Mouse (Mus musculus): ENCODE data around the gene Rgs8. TPM values are rescaled to one million over a fixed set of nuclear protein-coding genes. Genes with fewer than 3 reads are reported as not detected.
A peak's percentile ranks its signal among the peaks of the same experiment; 100 is the strongest.

Rgs8 gene
- polyA plus RNA-seq, 1 experiment from 2014 or later, result 0.32 TPM

DNA sequence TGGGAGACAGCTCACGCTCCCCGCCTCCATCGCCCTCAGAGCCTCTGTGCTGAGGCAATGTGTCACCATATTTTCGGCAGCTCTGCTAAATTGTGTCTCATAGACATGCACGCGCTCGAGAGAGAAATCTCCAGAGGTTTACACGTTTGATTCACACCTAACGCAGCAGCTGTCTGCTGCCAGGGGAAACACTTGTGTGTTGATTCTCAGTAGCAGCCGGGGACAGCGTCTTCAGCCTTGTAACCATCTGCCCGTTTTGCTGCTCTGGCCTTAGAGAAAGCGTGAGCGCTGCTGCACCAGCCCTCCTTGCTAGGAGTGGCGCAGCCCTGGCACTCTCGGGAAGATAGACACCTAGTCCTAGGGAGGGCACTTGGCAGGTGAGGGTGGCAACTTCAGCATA lies 73.8 kb downstream of the Rgs8 start:
- Histone ChIP-seq H3K27ac (ENCODE audit: low read length) (no peak overlapping the region), H3K4me3 (replicated peaks; ENCODE audit: low read length) (no peak overlapping the region), H3K27me3 (ENCODE audit: control insufficient read depth, insufficient read depth, low read length) (no peaks in the 10 kb centered on the region), H3K9me3 (replicated peaks; ENCODE audit: control insufficient read depth, low read length) (no peaks in the 10 kb centered on the region), H3K9ac (ENCODE audit: low read length) (no peak overlapping the region), H3K4me2 (ENCODE audit: low read depth, low read length) (no peak overlapping the region), H3K4me1 (ENCODE audit: control insufficient read depth, insufficient read depth, low read length) (no peaks in the 10 kb centered on the region), H3K36me3 (ENCODE audit: control insufficient read depth, insufficient read depth, low read length) (no peaks in the 10 kb centered on the region)
- 82% methylated on average over 16 of the region's 16 CpGs for WGBS
- ATAC-seq (ENCODE audit: insufficient read depth, low FRiP score), result no peak

DNA sequence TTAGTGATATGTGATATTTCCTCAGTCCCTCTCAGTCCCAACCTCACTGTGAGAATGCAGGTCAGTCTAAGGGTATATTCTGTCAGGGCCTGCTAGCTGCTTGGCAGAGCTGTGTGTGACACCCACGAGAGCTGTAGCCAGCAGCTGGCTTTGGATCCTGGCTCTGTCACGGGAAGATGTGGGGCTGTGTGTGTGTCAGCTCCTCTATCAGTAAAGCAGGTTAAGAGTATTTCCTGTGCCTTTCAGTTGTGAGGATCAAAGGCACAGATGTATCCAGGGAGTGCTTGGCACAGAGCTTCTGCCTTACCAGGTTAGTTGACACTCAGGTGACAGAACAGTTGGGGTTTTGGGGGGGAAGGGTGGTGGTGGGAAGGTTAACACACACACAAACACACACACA lies 77.0 kb downstream of the Rgs8 start:
- ATAC-seq (ENCODE audit: insufficient read depth, low FRiP score), result no peak
- Histone ChIP-seq H3K27ac (ENCODE audit: low read length) (no peak overlapping the region), H3K36me3 (ENCODE audit: control insufficient read depth, insufficient read depth, low read length) (no peaks in the 10 kb centered on the region), H3K4me3 (replicated peaks; ENCODE audit: low read length) (no peak overlapping the region), H3K4me2 (ENCODE audit: low read depth, low read length) (no peak overlapping the region), H3K9ac (ENCODE audit: low read length) (no peak overlapping the region), H3K27me3 (ENCODE audit: control insufficient read depth, insufficient read depth, low read length) (no peaks in the 10 kb centered on the region), H3K4me1 (ENCODE audit: control insufficient read depth, insufficient read depth, low read length) (peaks cover 8% of the 10 kb centered on the region; the same call in 1 of the 2 replicates), H3K9me3 (replicated peaks; ENCODE audit: control insufficient read depth, low read length) (no peaks in the 10 kb centered on the region)
- 50% methylated on average over 2 of the region's 2 CpGs for WGBS

DNA sequence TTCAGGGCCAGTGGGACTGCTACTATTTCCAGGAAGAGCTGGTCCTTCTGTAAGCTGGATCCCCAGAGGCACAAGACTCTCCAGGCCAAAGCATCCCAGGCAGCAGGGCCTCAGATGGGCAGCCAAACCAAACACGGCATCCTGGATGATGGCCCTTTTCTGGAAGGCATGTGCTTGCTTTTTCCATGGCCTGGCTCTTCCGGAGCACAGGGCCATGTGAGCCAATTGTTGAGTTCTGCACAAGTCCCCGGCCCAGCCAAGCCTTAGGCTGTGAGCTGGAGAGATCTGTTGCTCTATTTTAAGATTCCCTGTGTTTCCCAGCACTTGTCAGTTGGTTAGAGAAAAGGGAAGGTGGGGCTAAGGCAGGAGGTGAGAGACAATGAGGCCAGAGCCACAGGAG lies 77.8 kb downstream of the Rgs8 start:
- H3K36me3 ChIP-seq (ENCODE audit: control insufficient read depth, insufficient read depth, low read length), result no peaks in the 10 kb centered on the region
- H3K4me1 ChIP-seq (ENCODE audit: control insufficient read depth, insufficient read depth, low read length), result peaks cover 8% of the 10 kb centered on the region; the same call in 1 of the 2 replicates
- WGBS, result 44% methylated on average over 3 of the region's 3 CpGs
- H3K9ac ChIP-seq (ENCODE audit: low read length), result no peak overlapping the region
- no peak overlapping the region for H3K4me3 ChIP-seq (replicated peaks; ENCODE audit: low read length)
- H3K27me3 ChIP-seq (ENCODE audit: control insufficient read depth, insufficient read depth, low read length), result no peaks in the 10 kb centered on the region
- H3K4me2 ChIP-seq (ENCODE audit: low read depth, low read length), result no peak overlapping the region
- ATAC-seq (ENCODE audit: insufficient read depth, low FRiP score), result no peak
- no peaks in the 10 kb centered on the region for H3K9me3 ChIP-seq (replicated peaks; ENCODE audit: control insufficient read depth, low read length)
- no peak overlapping the region for H3K27ac ChIP-seq (ENCODE audit: low read length)

DNA sequence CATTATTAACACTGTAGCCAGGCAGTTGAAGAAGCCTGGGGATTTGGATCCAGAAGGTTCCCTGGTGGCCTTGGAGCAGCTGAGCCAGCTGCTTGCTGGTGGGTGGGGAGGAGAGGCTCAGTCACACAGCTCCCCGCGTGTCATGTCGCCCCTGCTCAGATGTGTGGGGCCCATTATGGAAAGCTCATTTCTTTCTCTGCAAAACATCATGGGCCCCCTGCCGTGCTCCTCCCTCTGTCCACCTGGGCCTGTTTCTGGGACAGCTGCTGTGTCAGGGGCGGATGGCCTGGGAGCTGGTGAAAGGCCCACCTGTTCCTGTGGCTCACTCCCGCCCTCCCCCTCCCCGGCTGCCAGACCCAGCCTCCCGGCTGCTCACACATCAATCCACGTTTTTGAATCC lies 80.4 kb downstream of the Rgs8 start:
- Histone ChIP-seq H3K9ac (ENCODE audit: low read length) (0 out of 2 replicates have a peak overlapping the region, but pooled peaks have one; percentile 15), H3K4me1 (ENCODE audit: control insufficient read depth, insufficient read depth, low read length) (peaks cover 8% of the 10 kb centered on the region; the same call in 1 of the 2 replicates), H3K27me3 (ENCODE audit: control insufficient read depth, insufficient read depth, low read length) (peaks cover 3% of the 10 kb centered on the region; the same call in 1 of the 2 replicates), H3K9me3 (replicated peaks; ENCODE audit: control insufficient read depth, low read length) (no peaks in the 10 kb centered on the region), H3K4me3 (replicated peaks; ENCODE audit: low read length) (no peak overlapping the region), H3K4me2 (ENCODE audit: low read depth, low read length) (no peak overlapping the region), H3K36me3 (ENCODE audit: control insufficient read depth, insufficient read depth, low read length) (no peaks in the 10 kb centered on the region), H3K27ac (ENCODE audit: low read length) (no peak overlapping the region)
- ATAC-seq (ENCODE audit: insufficient read depth, low FRiP score), result no peak
- 43% methylated on average over 9 of the region's 9 CpGs for WGBS

DNA sequence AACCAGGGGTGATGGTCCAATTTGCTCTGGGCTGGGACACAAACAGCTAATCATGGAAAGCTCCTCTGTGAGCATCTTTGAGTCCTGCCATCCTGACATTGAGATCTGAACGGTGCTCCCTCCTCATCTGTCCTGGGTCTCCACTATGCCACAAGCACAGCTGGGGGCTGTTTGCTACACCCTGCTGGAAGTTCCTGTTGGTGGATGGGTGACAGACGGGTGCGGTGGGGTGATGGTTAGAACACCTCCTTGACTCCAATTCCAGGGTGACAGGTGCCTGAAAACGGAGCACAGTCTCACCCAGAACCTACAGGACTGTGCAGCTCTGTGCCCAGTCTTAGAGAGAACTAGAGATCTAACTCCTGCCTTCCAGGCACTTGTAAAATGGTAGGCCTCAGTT lies 82.0 kb downstream of the Rgs8 start:
- Histone ChIP-seq H3K4me1 (ENCODE audit: control insufficient read depth, insufficient read depth, low read length) (peaks cover 10% of the 10 kb centered on the region; the same call in 1 of the 2 replicates), H3K36me3 (ENCODE audit: control insufficient read depth, insufficient read depth, low read length) (no peaks in the 10 kb centered on the region), H3K4me2 (ENCODE audit: low read depth, low read length) (no peak overlapping the region), H3K4me3 (replicated peaks; ENCODE audit: low read length) (no peak overlapping the region), H3K9ac (ENCODE audit: low read length) (no peak overlapping the region), H3K27ac (ENCODE audit: low read length) (no peak overlapping the region), H3K27me3 (ENCODE audit: control insufficient read depth, insufficient read depth, low read length) (peaks cover 20% of the 10 kb centered on the region), H3K9me3 (replicated peaks; ENCODE audit: control insufficient read depth, low read length) (no peaks in the 10 kb centered on the region)
- 72% methylated on average over 4 of the region's 4 CpGs for WGBS
- no peak for ATAC-seq (ENCODE audit: insufficient read depth, low FRiP score)

DNA sequence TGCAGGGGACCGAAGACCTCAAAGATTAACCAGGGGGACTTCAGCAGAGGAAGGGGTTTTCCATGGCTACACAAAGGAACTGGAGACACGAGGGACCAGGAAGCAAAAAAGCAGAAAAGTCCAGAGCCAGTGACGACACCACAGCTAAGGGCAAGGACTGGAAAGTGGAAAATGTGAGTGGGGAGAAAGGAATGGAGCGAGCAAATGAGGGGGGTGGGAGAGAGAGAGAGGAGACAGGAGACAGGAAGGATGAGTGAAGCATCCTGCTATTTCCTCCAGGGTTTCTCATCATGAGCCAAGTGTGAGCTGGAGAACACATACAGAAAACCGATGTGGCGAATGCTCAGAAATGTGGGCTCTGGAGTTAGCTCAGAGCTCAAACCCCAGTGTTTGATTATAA lies 83.3 kb downstream of the Rgs8 start:
- H3K4me1 ChIP-seq (ENCODE audit: control insufficient read depth, insufficient read depth, low read length), result peaks cover 14% of the 10 kb centered on the region
- H3K4me3 ChIP-seq (replicated peaks; ENCODE audit: low read length), result no peak overlapping the region
- no peak overlapping the region for H3K9ac ChIP-seq (ENCODE audit: low read length)
- ATAC-seq (ENCODE audit: insufficient read depth, low FRiP score), result no peak
- 60% methylated on average over 6 of the region's 6 CpGs for WGBS
- no peaks in the 10 kb centered on the region for H3K36me3 ChIP-seq (ENCODE audit: control insufficient read depth, insufficient read depth, low read length)
- peaks cover 28% of the 10 kb centered on the region for H3K27me3 ChIP-seq (ENCODE audit: control insufficient read depth, insufficient read depth, low read length)
- no peaks in the 10 kb centered on the region for H3K9me3 ChIP-seq (replicated peaks; ENCODE audit: control insufficient read depth, low read length)
- no peak overlapping the region for H3K27ac ChIP-seq (ENCODE audit: low read length)
- no peak overlapping the region for H3K4me2 ChIP-seq (ENCODE audit: low read depth, low read length)

DNA sequence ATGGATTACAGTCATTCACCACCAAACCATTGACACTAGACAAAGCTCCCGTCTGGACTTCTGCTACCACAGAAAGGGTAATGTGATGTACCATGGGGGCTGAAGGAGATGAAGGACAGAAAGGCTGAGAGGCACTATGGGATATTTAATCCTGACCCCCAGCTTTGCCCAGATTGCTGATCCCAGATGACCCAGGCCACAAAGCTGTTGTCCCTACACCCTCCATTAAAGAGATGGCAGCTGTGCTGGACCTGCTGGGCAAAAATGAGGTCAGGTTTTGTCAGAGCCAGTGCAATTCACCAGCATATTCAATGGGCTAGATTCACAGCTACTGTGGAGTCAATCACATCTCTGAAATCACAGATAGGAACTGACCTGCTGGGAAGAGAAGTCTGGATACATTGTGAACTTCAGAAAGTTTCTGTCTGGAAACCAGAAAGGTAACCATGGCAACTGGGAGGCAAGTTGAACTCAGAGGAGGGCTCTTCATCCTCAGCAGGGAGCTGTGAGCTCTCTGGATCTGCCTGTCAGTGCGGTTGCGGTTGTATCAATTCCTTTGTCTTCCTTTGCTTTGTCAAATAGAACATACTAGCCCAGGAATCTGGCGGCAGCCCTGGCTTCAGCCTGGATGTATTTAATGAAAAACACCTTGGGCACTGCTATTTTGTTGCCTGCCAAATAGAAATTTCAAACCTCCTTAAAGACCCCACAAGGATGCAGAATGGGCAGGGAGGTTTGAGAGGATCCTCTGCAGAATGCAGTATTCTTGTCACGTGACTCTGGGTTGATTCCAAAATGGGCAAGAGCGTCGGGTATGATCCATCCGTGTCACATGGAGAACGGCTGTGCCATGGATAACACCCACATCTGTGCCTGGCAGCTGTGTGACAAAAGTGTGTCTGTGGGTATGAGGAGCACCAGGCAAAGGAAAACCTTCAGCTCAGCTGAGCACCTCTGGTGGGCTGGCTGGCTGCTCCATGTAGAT lies 84.6 kb downstream of the Rgs8 start:
- Histone ChIP-seq H3K4me1 (ENCODE audit: control insufficient read depth, insufficient read depth, low read length) (peaks cover 14% of the 10 kb centered on the region), H3K27ac (ENCODE audit: low read length) (no peak overlapping the region), H3K9me3 (replicated peaks; ENCODE audit: control insufficient read depth, low read length) (no peaks in the 10 kb centered on the region), H3K9ac (ENCODE audit: low read length) (no peak overlapping the region), H3K36me3 (ENCODE audit: control insufficient read depth, insufficient read depth, low read length) (no peaks in the 10 kb centered on the region), H3K4me2 (ENCODE audit: low read depth, low read length) (no peak overlapping the region), H3K27me3 (ENCODE audit: control insufficient read depth, insufficient read depth, low read length) (peaks cover 30% of the 10 kb centered on the region), H3K4me3 (replicated peaks; ENCODE audit: low read length) (no peak overlapping the region)
- 61% methylated on average over 9 of the region's 9 CpGs for WGBS
- ATAC-seq (ENCODE audit: insufficient read depth, low FRiP score), result no peak

DNA sequence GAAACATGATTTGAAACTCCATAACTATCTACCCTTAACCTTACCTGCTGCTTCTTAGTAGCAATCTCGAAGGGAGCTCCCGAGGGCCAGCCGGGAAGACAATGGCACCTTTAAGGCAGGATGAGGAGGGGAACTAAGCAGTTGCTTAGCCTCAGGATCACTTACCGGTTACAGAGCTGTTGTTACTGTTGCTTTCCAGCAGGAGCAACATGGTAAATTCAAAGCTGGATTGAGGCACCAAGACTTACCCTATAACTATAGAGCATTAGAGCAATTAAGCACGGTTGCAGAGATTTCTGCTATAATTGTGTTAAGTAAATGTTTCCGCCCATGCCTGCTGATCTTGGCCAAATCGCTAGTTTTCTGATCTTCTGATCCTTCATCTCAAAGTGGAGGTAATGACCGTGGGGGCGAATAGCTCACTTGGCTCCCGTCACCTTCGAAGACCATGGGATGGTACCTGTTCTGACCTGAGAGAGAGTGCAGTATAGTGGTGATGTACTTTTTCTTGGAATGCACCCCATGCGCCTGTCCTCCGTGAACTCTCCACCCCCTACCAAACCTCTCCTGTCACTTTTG lies 86.7 kb downstream of the Rgs8 start:
- peaks cover 30% of the 10 kb centered on the region for H3K27me3 ChIP-seq (ENCODE audit: control insufficient read depth, insufficient read depth, low read length)
- ATAC-seq (ENCODE audit: insufficient read depth, low FRiP score), result no peak
- WGBS, result 20% methylated on average over 13 of the region's 13 CpGs

DNA sequence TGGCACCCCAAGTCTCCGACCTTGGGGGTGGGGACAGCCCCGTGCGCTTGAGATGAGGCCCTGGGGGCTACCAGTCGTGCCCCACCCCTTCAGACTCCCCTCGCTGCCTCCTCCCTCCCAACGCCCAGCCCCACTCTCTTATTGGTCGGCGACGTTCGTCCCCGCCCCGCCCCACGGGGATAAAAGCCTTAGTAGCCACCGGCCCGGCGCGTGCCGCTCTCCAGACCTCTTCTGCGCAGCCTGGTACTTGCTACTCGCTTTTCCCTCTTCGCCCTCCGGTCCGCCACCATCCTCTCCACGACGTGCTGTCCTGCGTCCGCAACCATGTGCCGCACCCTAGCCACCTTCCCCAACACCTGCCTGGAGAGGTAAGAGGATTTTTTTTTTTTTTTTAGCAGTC lies 87.3 kb downstream of the Rgs8 start, which contains the start of gene Rgs16:
TSS of gene Rgs16 (plus strand) at position 205 of the 400 bp plus-strand sequence.
- peaks cover 30% of the 10 kb centered on the region for H3K27me3 ChIP-seq (ENCODE audit: control insufficient read depth, insufficient read depth, low read length)
- peak; percentile 75 for ATAC-seq (ENCODE audit: insufficient read depth, low FRiP score)
- H3K9ac ChIP-seq (ENCODE audit: low read length), result peak within 1 kb of the TSS; percentile 50
- 1% methylated on average over 28 of the region's 28 CpGs for WGBS
- peak within 1 kb of the TSS; percentile 71 for H3K4me2 ChIP-seq (ENCODE audit: low read depth, low read length)
- H3K9me3 ChIP-seq (replicated peaks; ENCODE audit: control insufficient read depth, low read length), result no peaks in the 10 kb centered on the region
- H3K36me3 ChIP-seq (ENCODE audit: control insufficient read depth, insufficient read depth, low read length), result no peaks in the 10 kb centered on the region
- H3K27ac ChIP-seq (ENCODE audit: low read length), result no peak within 1 kb of the TSS
- peak within 1 kb of the TSS; percentile 46 for H3K4me3 ChIP-seq (replicated peaks; ENCODE audit: low read length)
- peaks cover 5% of the 10 kb centered on the region; the same call in 1 of the 2 replicates for H3K4me1 ChIP-seq (ENCODE audit: control insufficient read depth, insufficient read depth, low read length)

More for the DNA sequence above, 86.7 kb downstream of the Rgs8 start:
- no peak overlapping the region for H3K9ac ChIP-seq (ENCODE audit: low read length)
- H3K4me1 ChIP-seq (ENCODE audit: control insufficient read depth, insufficient read depth, low read length), result peaks cover 5% of the 10 kb centered on the region; the same call in 1 of the 2 replicates
- H3K36me3 ChIP-seq (ENCODE audit: control insufficient read depth, insufficient read depth, low read length), result no peaks in the 10 kb centered on the region
- H3K27ac ChIP-seq (ENCODE audit: low read length), result no peak overlapping the region
- H3K4me3 ChIP-seq (replicated peaks; ENCODE audit: low read length), result peak overlapping the region; percentile 46
- no peaks in the 10 kb centered on the region for H3K9me3 ChIP-seq (replicated peaks; ENCODE audit: control insufficient read depth, low read length)
- peak overlapping the region; percentile 71 for H3K4me2 ChIP-seq (ENCODE audit: low read depth, low read length)

All from stomach, embryonic 16.5 days (tissue).